Mouse (Mus musculus): Measurements from ENCODE around the gene Fam184b. TPM values are rescaled to one million over a fixed set of nuclear protein-coding genes. Genes with fewer than 3 reads are reported as not detected.

Gene Fam184b
- polyA plus RNA-seq, 1 experiment from 2014 or later: 1.1 TPM

- Histone ChIP-seq H3K4me2 (no peak overlapping the region), H3K4me3 (no peak overlapping the region), H3K4me1 (no peaks in the 10 kb centered on the region), H3K27ac (no peak overlapping the region), H3K9ac (no peak overlapping the region), H3K9me3 (no peaks in the 10 kb centered on the region), H3K36me3 (peaks cover 69% of the 10 kb centered on the region), H3K27me3 (no peaks in the 10 kb centered on the region)
- ATAC-seq (ENCODE audit: insufficient number of reproducible peaks, insufficient read depth, low FRiP score, low TSS enrichment, low read depth): no peak
- WGBS: 77% methylated on average over 7 of the region's 7 CpGs
Measured at GRCm38 (mm10) chr5:45510071-45510470, 129.3 kb downstream of the Fam184b start.

- H3K9ac ChIP-seq: no peak overlapping the region
- no peak for ATAC-seq (ENCODE audit: insufficient number of reproducible peaks, insufficient read depth, low FRiP score, low TSS enrichment, low read depth)
- peaks cover 60% of the 10 kb centered on the region for H3K36me3 ChIP-seq
- no peaks in the 10 kb centered on the region for H3K27me3 ChIP-seq
- no peak overlapping the region for H3K4me3 ChIP-seq
- H3K4me2 ChIP-seq: no peak overlapping the region
- H3K9me3 ChIP-seq: no peaks in the 10 kb centered on the region
- H3K27ac ChIP-seq: no peak overlapping the region
- 89% methylated on average over 5 of the region's 5 CpGs for WGBS
- peaks cover 13% of the 10 kb centered on the region for H3K4me1 ChIP-seq
Measured at GRCm38 (mm10) chr5:45497564-45497963, 141.8 kb downstream of the Fam184b start.

GRCm38 (mm10) chr5:45496930-45497550, 142.4 kb downstream of the Fam184b start:
- H3K36me3 ChIP-seq: peaks cover 56% of the 10 kb centered on the region
- peaks cover 13% of the 10 kb centered on the region for H3K4me1 ChIP-seq
- ATAC-seq (ENCODE audit: insufficient number of reproducible peaks, insufficient read depth, low FRiP score, low TSS enrichment, low read depth): no peak
- 93% methylated on average over 12 of the region's 12 CpGs for WGBS
- no peak overlapping the region for H3K27ac ChIP-seq
- no peaks in the 10 kb centered on the region for H3K9me3 ChIP-seq
- no peak overlapping the region for H3K9ac ChIP-seq
- no peak overlapping the region for H3K4me3 ChIP-seq
- H3K4me2 ChIP-seq: no peak overlapping the region
- no peaks in the 10 kb centered on the region for H3K27me3 ChIP-seq

- Histone ChIP-seq H3K36me3 (peaks cover 50% of the 10 kb centered on the region), H3K4me3 (no peak overlapping the region), H3K27ac (no peak overlapping the region), H3K9me3 (no peaks in the 10 kb centered on the region), H3K9ac (no peak overlapping the region), H3K27me3 (no peaks in the 10 kb centered on the region), H3K4me2 (no peak overlapping the region), H3K4me1 (peaks cover 13% of the 10 kb centered on the region)
- no peak for ATAC-seq (ENCODE audit: insufficient number of reproducible peaks, insufficient read depth, low FRiP score, low TSS enrichment, low read depth)
- 88% methylated on average over 4 of the region's 4 CpGs for WGBS
Measured at GRCm38 (mm10) chr5:45496479-45496878, 142.9 kb downstream of the Fam184b start.

- Histone ChIP-seq H3K4me2 (no peak overlapping the region), H3K9me3 (no peaks in the 10 kb centered on the region), H3K4me1 (peaks cover 13% of the 10 kb centered on the region), H3K9ac (no peak overlapping the region), H3K4me3 (no peak overlapping the region), H3K36me3 (peaks cover 46% of the 10 kb centered on the region), H3K27me3 (no peaks in the 10 kb centered on the region), H3K27ac (no peak overlapping the region)
- no peak for ATAC-seq (ENCODE audit: insufficient number of reproducible peaks, insufficient read depth, low FRiP score, low TSS enrichment, low read depth)
Measured at GRCm38 (mm10) chr5:45496042-45496441, 143.4 kb downstream of the Fam184b start.

- no peaks in the 10 kb centered on the region for H3K27me3 ChIP-seq
- H3K4me2 ChIP-seq: no peak overlapping the region
- no peak overlapping the region; the same call in 1 of the 2 replicates for H3K9ac ChIP-seq
- 90% methylated on average over 3 of the region's 3 CpGs for WGBS
- no peak for ATAC-seq (ENCODE audit: insufficient number of reproducible peaks, insufficient read depth, low FRiP score, low TSS enrichment, low read depth)
- H3K27ac ChIP-seq: no peak overlapping the region
- H3K9me3 ChIP-seq: no peaks in the 10 kb centered on the region
- peaks cover 13% of the 10 kb centered on the region for H3K4me1 ChIP-seq
- peaks cover 42% of the 10 kb centered on the region for H3K36me3 ChIP-seq
- no peak overlapping the region for H3K4me3 ChIP-seq
Measured at GRCm38 (mm10) chr5:45495429-45495975, 143.9 kb downstream of the Fam184b start.

- Histone ChIP-seq H3K4me3 (peak overlapping the region; percentile 77), H3K4me1 (peaks cover 13% of the 10 kb centered on the region), H3K27me3 (no peaks in the 10 kb centered on the region), H3K36me3 (peaks cover 31% of the 10 kb centered on the region), H3K27ac (peak overlapping the region; percentile 57; the same call in 1 of the 2 replicates), H3K9me3 (no peaks in the 10 kb centered on the region), H3K4me2 (peak overlapping the region; percentile 71), H3K9ac (peak overlapping the region; percentile 90)
- ATAC-seq (ENCODE audit: insufficient number of reproducible peaks, insufficient read depth, low FRiP score, low TSS enrichment, low read depth): no peak
- 61% methylated on average over 9 of the region's 9 CpGs for WGBS
Measured at GRCm38 (mm10) chr5:45494093-45494755, 145.2 kb downstream of the Fam184b start.

GRCm38 (mm10) chr5:45493191-45494092, 146.0 kb downstream of the Fam184b start, which contains the start of gene Lap3:
Gene Lap3 (plus strand): TSS chr5:45493374.
- WGBS: under 1% methylated on average over 78 of the region's 78 CpGs
- Histone ChIP-seq H3K4me2 (peak within 1 kb of the TSS; percentile 71), H3K4me3 (peak within 1 kb of the TSS; percentile 77), H3K36me3 (peaks cover 25% of the 10 kb centered on the region), H3K27ac (peak within 1 kb of the TSS; percentile 57; the same call in 1 of the 2 replicates), H3K4me1 (peaks cover 13% of the 10 kb centered on the region), H3K9ac (peak within 1 kb of the TSS; percentile 90), H3K27me3 (no peaks in the 10 kb centered on the region), H3K9me3 (no peaks in the 10 kb centered on the region)
- peak; percentile 86 for ATAC-seq (ENCODE audit: insufficient number of reproducible peaks, insufficient read depth, low FRiP score, low TSS enrichment, low read depth)

GRCm38 (mm10) chr5:45491776-45492175, 147.6 kb downstream of the Fam184b start:
- Histone ChIP-seq H3K4me1 (peaks cover 13% of the 10 kb centered on the region), H3K27ac (no peak overlapping the region), H3K4me2 (no peak overlapping the region), H3K4me3 (no peak overlapping the region), H3K9ac (no peak overlapping the region), H3K27me3 (no peaks in the 10 kb centered on the region), H3K9me3 (no peaks in the 10 kb centered on the region), H3K36me3 (peaks cover 9% of the 10 kb centered on the region)
- WGBS: 80% methylated on average over 4 of the region's 4 CpGs
- ATAC-seq (ENCODE audit: insufficient number of reproducible peaks, insufficient read depth, low FRiP score, low TSS enrichment, low read depth): no peak

GRCm38 (mm10) chr5:45483654-45484053, 155.8 kb downstream of the Fam184b start:
- ATAC-seq (ENCODE audit: insufficient number of reproducible peaks, insufficient read depth, low FRiP score, low TSS enrichment, low read depth): no peak
- Histone ChIP-seq H3K9me3 (no peaks in the 10 kb centered on the region), H3K36me3 (no peaks in the 10 kb centered on the region), H3K9ac (no peak overlapping the region), H3K4me2 (no peak overlapping the region), H3K4me3 (no peak overlapping the region), H3K4me1 (no peaks in the 10 kb centered on the region), H3K27me3 (no peaks in the 10 kb centered on the region), H3K27ac (no peak overlapping the region)
- whole genome bisulfite sequencing: 85% methylated on average over 1 of the region's 1 CpGs

- peaks cover 3% of the 10 kb centered on the region; the same call in 1 of the 2 replicates for H3K27me3 ChIP-seq
- H3K27ac ChIP-seq: no peak overlapping the region
- no peaks in the 10 kb centered on the region for H3K9me3 ChIP-seq
- 66% methylated on average over 3 of the region's 3 CpGs for WGBS
- no peak overlapping the region for H3K4me2 ChIP-seq
- H3K36me3 ChIP-seq: no peaks in the 10 kb centered on the region
- H3K4me3 ChIP-seq: no peak overlapping the region
- no peaks in the 10 kb centered on the region for H3K4me1 ChIP-seq
- H3K9ac ChIP-seq: no peak overlapping the region
- ATAC-seq (ENCODE audit: insufficient number of reproducible peaks, insufficient read depth, low FRiP score, low TSS enrichment, low read depth): no peak
Measured at GRCm38 (mm10) chr5:45482607-45483006, 156.8 kb downstream of the Fam184b start.
